ENCODE assay signal across 19 mouse cellular contexts in the genomic region with DNA sequence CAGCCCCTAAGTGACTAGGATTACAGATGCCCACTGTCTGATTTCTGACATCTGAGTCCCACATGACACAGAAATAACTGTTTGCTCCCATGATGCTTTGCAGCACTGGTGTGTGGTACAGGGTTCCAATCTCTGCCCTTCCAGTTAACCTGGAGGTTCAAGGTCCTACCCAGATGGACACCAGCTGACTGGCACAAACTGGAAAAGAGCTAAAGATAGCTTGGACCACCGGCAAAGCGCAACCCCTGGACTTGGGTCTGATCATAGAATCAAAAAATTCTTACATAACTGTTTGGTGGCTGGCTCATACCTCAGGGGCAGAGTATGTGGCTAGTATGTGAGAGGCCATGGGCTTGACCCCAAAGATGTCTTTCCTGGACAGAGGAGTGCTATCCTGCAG. TPM values are rescaled to one million over a fixed set of nuclear protein-coding genes. Genes with fewer than 3 reads are reported as not detected.
DNase-seq lines count a peak whose midpoint lies in the region; TF ChIP-seq lines count a peak whose summit lies in the region.
"Had no signal": no experiment of that assay in that cellular context is flagged by ENCODE, and none has a peak within 500 bp of the region (broad histone marks: within the 10 kb centered on the region; RNA-seq: fewer than 3 reads in every experiment).

No protein-coding gene starts in this region.

- 72% methylated on average over 2 of the region's 2 CpGs for WGBS in kidney, adult 2 months

- H3K27ac ChIP-seq in kidney, adult 2 months (ENCODE audit: insufficient read depth, low read depth, low read length), result no peak overlapping the region
- H3K27ac ChIP-seq: embryonic facial prominence, embryonic 13.5 days; embryonic facial prominence, embryonic 15.5 days; forebrain, embryonic 10.5 days; forebrain, embryonic 12.5 days had no signal

- no peaks in the 10 kb centered on the region for H3K36me3 ChIP-seq in kidney, adult 2 months (ENCODE audit: control insufficient read depth, insufficient read depth, low read length)
- H3K36me3 ChIP-seq: embryonic facial prominence, embryonic 13.5 days; embryonic facial prominence, embryonic 15.5 days; forebrain, embryonic 10.5 days; forebrain, embryonic 12.5 days had no signal

- H3K4me1 ChIP-seq in kidney, adult 2 months (ENCODE audit: control insufficient read depth, insufficient read depth, low read length), result no peaks in the 10 kb centered on the region
- H3K4me1 ChIP-seq: embryonic facial prominence, embryonic 13.5 days; embryonic facial prominence, embryonic 15.5 days; forebrain, embryonic 10.5 days; forebrain, embryonic 12.5 days had no signal

- TF ChIP-seq POLR2A in kidney, adult 2 months (IDR thresholded peaks at IDR 0.05; ENCODE audit: low read depth, low read length), result no peak

- H3K4me3 ChIP-seq in kidney, adult 2 months (ENCODE audit: insufficient read depth, low read depth, low read length), result no peak overlapping the region
- H3K4me3 ChIP-seq: embryonic facial prominence, embryonic 13.5 days; embryonic facial prominence, embryonic 15.5 days; erythroblast, embryonic 14.5 days; forebrain, embryonic 10.5 days; forebrain, embryonic 12.5 days had no signal

- TF ChIP-seq CTCF in kidney, adult 2 months (conservative IDR thresholded peaks at IDR 0.05; ENCODE audit: insufficient read depth, insufficient read length, low read depth, low read length), result no peak

- DNase-seq in kidney, adult 2 months, result peak; percentile 39
- DNase-seq in kidney, adult 18-20 months, result no peak
- peak; percentile 33 to 45 for DNase-seq in kidney, postnatal 36 days
- no peak for DNase-seq in kidney, postnatal 4 days
- DNase-seq: adrenal gland, adult 2 months; adrenal gland, postnatal 10 days; adrenal gland, postnatal 25 days; cerebellum, adult 11 months; cerebellum, adult 18-20 months; cerebellum, adult 8-10 months; cerebellum, adult 9-11 months; cerebellum, postnatal 14 days; cerebellum, postnatal 36 days; embryo, embryonic 11 days had no signal

- no peaks in the 10 kb centered on the region for H3K27me3 ChIP-seq in kidney, adult 2 months (replicated peaks; ENCODE audit: control insufficient read depth, insufficient read depth, low read length)
- H3K27me3 ChIP-seq: embryonic facial prominence, embryonic 13.5 days; embryonic facial prominence, embryonic 15.5 days; forebrain, embryonic 12.5 days had no signal

RNA-seq across cellular contexts. Expression of gene Hsf2bp, which starts 47.2 kb away (rescaled TPM):
- 5.1 and 5.9 TPM in 2 replicates for polyA plus RNA-seq in kidney, adult 2 months (2012; rRNA removed)
- polyA plus RNA-seq: adrenal gland, adult 2 months; erythroblast, embryonic 14.5 days had no signal

RNA-seq across cellular contexts. Expression of gene Rrp1b, which starts 47.5 kb away (rescaled TPM):
- 4.7 and 5.8 TPM in 2 replicates for polyA plus RNA-seq in kidney, adult 2 months (2012; rRNA removed)

Comparison
In these comparisons a context has a peak if more than half of its experiments do, and no peak if none do; other contexts are left out.
1. DNase-seq: peak in kidney, adult 2 months (single experiment) and kidney, postnatal 36 days (2 of 2); none in kidney, adult 18-20 months (single experiment) and kidney, postnatal 4 days (0 of 2).